Mouse (Mus musculus): ENCODE results near the gene Ctla4.

DNA sequence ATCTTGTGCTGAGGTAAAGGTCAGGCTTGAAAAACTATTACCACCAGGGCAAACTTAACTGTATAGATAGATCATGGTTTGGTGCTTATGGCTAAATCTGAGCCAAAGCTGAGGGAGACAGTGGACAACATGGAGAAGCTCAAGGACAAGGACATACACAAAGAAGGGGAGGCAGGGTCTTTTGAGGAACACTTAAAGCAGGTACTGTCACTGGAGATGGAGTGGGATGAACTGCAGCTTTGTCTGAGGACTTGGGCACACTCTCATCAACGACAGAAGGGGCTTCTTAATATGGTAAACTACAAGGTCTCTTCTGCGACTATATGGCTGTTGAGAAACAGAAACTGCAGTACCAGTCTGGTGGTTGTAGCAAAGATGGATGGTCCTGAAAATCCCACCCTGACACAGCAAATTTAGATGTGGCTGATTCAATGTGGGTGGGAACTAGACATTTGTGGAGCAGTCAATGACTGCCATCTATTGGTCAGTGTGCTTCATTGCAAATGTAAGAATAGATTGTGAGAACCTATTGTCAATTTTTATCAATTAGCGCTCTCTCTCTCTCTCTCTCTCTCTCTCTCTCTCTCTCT lies 26.3 kb upstream of the Ctla4 start:
- peak; percentile 52; the same call in 1 of the 2 replicates for TF ChIP-seq CTCF (IDR thresholded peaks at IDR 0.05; ENCODE audit: borderline replicate concordance, insufficient read depth, low read depth, low read length)
- no peak for TF ChIP-seq POLR2A (IDR thresholded peaks at IDR 0.05; ENCODE audit: borderline replicate concordance, insufficient read depth, low read length)

All from cerebellum, adult 2 months (tissue).